Mouse (Mus musculus) thymus, postnatal 0 days (tissue): ENCODE results near the gene Eps15l1. TPM values are rescaled to one million over a fixed set of nuclear protein-coding genes. Genes with fewer than 3 reads are reported as not detected.

Experiments used
- DNase-seq: peaks from one replicate; pipeline ENCODE4 v3.0.0-alpha.2; 2015; ENCODE audit warnings: low spot score
- polyA plus RNA-seq: library from polyadenylated mRNA; unstranded; fragments of >200 nt; fragmentation: Nextera tagmentation; extraction: Ambion mirVana; gene quantifications from 2 replicates; pipeline ENCODE4 v1.2.1, GENCODE M21; 2015

The Eps15l1 gene
- polyA plus RNA-seq, 1 experiment from 2014 or later, result 35.3 TPM

DNA sequence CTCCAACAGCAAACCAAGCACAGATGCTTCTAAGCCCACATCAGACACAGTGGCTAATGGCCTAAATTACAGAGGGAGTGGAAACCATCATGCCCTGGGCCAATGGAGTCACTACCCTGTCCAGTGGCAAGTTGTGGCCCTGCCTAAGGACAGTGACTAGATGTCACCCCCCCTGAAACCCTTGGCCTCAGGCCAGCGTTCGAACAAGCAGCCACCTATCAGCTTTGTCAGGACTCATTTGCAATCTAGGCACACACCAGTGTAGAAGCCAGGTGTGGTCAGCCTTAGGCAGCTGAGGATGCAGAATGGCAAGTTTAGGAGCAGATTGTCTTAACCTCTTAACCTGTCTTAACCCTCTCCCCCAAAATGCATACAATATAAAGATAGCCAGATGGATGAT is 6.0 kb downstream of the Eps15l1 start:
- DNase-seq, result no peak

DNA sequence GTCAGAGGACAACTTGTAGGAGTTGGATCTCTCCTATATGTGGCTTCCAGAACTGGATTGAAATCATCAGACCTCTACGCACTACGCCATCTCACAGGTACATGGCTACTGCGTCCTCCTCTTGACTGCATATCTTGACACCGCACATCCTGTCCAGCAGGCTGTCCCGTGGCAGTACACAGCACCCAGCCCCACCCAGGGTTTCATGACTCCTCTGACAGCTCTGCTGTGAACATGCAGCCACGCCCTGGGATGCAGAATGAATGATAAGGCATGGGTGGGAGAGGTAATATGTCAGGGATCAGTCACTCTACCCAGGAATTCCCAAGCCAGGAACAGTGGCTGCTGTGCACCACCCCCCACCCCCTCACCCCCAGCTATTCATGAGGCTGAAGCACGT is 7.4 kb downstream of the Eps15l1 start:
- DNase-seq, result no peak

DNA sequence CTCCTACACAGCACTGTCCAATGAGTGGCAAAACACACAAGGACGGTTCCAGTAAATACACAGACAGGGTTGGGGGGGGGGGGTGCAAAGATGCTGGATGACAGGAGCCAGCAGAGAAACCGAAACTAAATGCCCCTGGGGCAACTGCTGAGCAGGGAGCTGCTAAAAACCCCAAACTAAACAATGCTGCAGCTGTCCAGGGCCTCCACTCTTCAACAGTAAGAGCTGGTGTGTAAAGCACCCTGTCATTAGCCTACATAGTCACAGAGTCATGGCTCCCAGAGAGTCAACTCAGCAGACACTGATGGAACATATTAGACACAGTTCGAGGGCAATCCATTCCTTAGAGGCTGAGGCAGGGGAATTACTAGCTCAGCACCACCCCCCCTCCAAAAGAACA is 11.8 kb downstream of the Eps15l1 start:
- peak; percentile 9 for DNase-seq

DNA sequence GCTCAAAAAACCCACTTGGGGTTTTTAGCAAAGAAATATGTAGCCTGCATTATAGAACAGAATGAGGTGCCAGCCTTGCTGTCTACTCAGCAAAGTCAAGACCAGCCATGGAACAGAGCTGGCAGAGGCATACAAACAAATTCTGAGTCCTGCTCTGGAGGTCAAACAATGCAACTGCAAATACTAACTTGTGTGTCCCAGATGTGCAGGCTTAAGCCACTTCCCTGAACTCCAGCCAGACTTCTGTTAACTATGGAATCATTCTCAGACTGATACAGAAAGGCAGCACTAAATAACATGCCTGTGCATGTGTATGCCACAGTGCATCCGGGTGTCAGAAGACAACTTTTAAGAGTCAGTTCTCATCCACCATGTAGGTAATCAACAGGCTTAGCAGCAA is 13.4 kb downstream of the Eps15l1 start:
- DNase-seq, result no peak

DNA sequence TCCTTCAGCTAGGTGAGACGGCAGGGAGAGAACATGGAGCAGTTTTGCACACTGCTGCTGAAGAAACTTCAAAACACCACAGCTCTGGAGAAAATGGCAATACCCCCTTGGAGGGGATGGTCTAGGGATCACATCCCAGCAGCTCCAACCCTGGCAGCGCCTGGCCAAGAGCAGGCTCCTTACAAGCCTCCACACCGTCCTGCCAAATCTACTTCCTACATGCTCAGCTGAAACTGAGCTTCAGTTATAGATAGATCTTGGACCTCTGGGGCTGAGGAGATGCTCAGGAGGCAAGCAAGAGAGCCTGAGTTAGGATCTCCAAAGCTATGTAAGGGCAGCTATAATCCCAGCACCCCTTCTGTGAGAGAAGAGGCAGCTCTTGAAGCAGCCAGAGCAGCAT is 18.3 kb downstream of the Eps15l1 start:
- DNase-seq, result no peak

DNA sequence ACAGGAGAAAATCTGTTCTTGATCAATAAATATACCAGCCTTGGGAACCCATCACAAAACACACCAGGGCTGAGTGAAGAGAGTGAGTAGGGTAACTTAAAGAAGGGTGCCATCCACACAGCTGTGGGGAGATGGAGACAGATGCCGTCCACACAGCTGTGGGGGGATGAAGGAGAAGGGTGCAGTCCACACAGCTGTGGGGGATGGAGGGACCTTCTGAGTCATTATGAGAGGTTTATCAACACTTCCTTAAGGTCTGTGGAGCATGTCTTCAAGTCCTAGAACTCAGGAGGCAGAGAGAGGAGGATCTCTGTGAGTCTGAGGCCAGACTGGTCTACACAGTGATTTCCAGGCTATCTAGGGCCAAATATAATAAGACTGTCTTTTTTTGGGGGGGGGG is 19.9 kb downstream of the Eps15l1 start:
- DNase-seq, result no peak

DNA sequence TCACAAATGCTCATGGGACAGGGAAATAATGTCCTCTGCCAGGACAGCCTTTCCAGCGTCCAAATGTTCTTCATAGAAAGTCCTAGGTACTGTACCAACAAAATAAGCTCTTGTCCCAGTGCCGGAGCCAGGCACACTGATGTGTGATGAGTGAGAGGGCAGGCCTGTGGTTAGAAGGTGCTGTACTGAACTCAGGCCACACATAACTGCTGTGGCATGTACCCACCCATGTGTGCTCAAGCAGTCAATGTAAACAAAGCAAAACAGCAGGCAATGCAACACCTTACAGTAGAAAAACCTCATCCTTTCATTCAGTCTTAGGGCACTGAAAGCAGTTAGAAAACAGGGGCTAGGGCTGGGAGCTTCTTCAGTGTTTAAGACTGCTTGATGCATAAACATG is 35.5 kb downstream of the Eps15l1 start:
- DNase-seq, result no peak

DNA sequence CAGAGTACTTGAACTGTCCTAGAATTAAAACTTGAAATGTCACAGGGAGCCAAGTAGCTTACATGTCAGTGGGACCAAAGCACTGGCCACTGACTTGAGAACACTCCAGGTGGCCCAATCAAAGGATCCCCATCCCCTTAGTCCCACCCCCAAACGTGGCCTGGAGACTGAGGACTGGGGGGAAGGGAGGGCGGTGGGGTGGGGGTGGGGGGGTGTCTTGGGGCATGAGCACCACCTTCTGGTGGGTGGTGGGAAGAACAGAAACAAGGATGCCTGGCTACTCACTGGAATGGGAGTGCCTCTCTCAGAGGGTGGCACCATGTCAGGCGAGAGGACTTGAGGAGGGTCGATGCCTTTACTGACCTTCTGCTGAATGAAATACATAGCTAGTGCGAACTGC is 38.9 kb downstream of the Eps15l1 start:
- peak; percentile 29 for DNase-seq

DNA sequence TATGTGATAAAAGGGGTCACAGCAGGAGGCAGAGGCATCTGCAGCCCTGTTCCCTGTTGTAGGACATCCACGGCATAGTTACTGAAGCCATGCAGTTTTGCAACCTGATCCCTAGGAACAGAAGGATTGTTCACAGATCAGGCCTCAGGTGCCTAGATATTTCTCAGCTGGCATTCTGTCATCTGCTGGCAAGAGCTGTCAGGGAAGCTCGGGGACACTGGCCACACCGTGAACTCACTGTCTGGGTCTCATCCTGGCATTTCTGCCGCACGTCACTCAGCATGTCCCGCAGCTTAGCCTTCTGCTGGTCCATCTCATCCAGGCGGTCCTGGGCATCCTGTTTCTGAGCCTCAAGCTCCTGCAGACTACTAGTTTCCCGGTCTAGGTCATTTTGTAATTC is 40.6 kb downstream of the Eps15l1 start:
- no peak for DNase-seq

DNA sequence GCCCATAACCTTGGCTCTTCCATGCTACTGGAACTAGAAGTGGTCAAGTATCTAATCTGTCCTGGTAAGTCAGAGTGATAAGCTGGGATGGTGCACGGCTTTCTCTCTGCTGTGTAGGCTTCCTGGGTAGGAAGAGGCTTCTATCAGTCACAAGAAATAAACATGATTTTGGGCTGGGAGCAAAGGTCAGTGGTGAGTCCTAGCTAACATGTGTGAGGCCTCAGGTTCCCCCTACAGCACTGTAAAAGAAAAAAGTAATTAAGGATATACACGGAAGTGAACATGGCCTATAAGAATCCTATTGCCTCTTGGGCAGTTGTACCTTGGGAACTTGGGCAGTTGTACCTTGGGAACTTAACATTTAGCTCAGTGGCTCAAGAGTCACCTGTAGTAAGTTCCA is 44.4 kb downstream of the Eps15l1 start:
- no peak for DNase-seq

DNA sequence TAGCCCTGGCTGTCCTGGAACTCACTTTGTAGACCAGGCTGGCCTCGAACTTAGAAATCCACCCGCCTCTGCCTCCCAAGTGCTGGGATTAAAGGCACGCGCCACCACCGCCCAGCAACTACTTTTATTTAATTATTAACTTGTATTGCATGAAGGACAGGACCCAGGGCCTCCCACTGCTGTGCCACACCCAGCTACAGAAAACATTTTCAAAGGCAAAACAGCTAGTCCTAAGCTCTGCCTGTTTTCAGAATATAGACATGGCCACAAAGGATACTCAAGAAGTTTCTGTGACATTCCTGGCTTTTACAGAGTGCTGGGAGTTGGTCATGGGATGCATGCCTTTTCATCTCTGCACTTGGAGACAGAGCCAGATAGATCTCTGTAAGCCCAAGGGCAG is 45.0 kb downstream of the Eps15l1 start:
- DNase-seq, result no peak

DNA sequence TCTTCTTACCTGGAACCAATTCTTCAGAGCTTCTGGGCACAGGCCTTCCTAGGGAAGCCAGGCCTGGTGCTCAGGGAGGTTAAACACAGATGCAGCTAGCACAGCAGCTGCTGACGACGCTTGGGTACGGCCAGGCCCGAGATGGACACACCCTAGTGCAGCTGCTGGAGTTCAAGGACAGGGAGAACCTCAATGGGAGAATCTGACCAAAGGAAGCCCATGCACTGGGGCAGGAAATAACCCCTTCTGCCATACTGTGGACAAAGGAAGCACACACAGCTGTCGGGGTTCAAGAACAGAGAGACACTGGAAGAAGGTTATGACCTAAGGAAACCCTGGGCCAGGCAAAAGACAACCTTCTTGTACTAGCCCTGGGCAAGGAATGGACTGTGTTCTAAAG is 46.1 kb downstream of the Eps15l1 start:
- DNase-seq, result no peak

DNA sequence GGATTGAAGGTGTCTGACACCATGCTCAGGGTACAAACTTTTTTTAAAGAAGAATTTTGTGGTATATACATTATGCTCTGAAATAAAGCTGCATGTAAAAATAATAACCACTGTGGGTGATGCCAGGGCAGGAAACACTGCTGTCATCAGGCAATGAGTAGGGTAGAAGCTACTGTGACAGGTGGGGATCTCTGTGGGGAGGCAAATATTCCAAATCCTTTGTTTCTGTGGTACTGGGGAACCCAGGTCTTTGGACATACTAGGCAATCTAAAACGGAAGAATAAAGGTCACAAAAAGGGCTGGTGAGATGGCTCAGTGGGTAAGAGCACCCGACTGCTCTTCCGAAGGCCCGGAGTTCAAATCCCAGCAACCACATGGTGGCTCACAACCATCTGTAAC is 48.9 kb downstream of the Eps15l1 start:
- no peak for DNase-seq

DNA sequence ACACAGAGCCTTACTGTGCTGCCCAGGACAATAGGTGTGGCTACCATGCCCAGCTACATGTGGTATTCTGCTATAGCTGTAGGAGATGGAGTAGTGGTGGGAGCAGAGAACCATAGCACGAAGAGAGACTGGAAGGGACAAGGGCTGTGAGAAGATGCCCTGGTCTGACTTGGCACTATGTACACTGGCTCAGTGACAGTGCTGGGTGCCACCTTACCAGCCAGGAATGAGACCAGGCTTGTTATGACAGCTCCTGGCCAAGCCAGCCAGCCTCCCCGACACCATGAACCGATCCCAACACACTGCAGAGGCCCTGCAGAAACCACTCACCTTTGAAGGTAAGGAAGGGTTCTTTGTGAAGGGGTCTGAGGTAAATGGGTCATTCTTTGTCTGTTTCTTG is 49.9 kb downstream of the Eps15l1 start:
- no peak for DNase-seq

DNA sequence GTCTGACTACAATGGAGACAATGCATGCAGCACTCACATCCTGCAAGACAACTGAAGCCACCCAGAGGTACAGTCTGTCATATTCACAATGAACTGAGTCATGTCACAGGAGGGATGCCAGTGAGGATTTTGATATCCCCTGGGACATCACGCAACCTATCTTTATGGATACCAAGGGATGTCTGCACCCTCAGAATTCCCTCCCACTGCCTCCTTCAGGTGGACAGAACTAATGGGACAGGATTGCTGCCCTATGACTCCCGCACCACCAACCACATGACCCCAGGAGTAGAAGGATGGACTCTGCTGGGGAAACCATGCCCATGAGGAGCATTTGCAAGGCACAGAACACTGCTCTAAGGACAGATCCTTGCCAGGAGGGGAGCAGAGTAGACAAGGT is 54.8 kb downstream of the Eps15l1 start:
- no peak for DNase-seq

DNA sequence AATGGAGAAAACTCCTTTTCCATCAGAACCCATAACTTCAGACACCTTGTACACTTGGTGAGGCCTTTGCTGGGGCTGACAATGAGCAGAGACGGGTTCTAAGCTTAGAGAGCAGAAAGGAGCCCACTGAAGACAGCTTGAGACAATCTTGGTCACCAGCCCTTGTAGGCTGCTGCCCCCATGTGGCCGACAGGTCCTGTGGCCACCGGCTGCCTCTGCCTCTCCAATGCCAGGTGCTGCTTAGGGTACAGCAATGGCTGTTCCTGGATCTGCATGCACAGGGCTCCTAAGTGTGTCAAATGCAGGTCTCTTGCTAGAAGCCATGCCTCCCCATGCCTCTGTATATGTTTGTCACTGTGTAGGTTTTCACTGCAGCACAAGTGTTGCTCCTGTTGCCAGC is 55.4 kb downstream of the Eps15l1 start:
- peak; percentile 90 for DNase-seq

DNA sequence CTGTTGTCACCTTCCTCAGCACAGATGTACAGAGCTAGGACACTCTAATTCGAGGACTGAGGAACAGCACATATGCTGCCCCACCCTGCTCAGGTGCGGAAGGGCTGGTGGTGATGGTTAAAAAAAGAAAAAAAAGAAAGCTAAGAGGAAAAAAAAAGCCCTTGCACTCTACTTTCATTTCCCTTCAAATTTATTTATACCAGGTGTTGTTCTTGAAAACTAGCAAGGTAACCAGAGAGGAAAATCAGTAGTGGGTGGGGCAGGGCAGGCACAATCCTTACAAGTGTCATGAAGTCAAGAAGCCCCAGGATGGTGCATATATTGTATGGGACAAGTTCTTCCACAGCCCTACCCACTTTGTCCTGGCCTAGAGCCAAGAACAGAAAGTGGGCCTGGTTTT is 56.2 kb downstream of the Eps15l1 start:
- DNase-seq, result no peak

DNA sequence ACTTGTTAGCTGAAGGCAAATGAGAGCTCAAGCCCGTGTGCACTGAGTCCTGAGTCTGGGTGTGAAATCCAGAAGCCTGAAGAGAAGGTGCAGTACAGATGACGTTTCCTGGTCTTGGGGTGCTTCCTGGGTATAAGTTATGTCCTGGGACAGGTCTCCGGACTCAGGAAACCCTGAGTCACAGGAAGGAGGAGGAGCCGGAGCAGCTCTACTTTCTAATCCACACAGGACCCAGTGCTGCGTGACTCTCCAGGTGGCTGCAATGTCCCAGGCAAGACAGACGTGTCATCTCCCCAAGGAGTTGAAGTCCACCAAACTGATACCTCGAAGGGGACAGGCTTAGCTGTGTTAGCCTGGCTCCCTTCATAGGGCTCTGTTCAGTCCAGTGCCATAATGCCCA is 57.8 kb downstream of the Eps15l1 start:
- DNase-seq, result no peak

DNA sequence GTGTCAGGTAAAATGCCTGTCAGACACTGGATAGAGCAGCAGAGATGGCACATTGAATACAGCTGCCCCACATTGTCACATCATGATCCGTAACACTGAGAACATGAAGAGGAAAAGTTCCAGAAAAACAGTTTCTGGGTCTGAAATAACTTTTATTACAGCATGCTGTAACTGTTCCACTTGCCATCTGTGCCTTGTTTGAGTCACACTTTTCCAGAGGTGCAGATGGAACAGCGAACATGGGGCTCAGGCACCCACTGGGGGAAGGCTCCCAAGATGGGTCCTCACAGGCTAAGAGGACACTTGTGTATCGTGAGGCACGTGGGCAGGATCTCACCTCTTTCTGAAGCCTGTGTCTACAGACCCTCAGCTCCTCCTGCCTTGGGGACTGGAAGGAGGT is 58.5 kb downstream of the Eps15l1 start:
- DNase-seq, result no peak

DNA sequence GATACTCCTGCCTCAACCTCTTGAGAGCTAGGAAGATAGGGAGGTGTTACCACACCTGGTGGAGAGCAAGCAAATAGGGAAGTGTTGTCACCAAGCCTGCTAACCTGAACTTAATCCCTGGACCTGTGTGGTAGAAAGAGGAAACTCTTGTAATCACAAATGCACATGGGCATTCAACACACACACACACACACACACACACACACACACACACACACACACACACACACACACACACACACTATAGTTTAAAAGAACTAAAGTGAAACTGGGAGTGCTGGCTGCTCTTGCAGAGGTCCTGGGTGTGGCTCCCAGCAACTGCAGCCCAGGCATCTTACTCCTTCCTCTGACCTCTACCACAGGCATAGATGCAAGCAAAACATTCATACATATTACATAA is 61.1 kb downstream of the Eps15l1 start:
- DNase-seq, result no peak

DNA sequence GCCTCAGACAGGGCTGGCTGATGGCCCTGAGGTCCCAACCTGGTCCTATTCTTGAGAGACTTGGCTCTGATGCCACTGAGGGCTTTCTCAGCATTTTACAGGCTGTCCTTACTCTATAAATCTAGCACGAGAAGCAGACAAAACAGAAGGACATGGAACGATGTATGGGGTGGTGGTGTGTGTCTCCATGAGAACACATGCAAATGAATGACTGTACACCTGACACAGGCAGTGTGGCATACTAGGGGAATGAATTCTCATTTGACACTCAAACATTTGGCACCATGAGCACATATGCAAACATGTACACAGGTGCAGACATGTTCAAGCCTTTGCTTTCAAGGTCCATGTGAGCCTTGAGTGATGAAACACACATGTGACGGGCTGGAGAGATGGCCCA is 64.7 kb downstream of the Eps15l1 start:
- no peak for DNase-seq

DNA sequence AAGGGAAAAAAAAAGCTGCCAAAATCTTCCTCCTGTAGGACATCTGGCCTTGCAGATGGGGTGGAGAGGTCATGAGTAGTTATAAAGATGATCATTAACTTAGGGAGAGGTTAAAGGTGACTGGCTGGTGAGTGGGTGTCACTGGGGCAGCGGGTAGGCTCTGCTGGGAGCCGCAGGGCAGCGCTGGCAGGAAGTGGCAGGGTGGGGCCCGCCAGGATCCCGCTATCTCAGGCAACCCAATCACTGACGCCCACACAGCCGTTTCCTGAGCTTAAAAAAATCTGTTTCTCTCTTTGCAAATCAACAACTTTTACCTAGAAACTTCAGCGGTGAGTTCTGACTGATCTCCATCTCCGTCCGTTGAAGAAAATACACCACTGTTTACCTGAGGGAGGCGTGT is 67.0 kb downstream of the Eps15l1 start:
- DNase-seq, result peak; percentile 79

DNA sequence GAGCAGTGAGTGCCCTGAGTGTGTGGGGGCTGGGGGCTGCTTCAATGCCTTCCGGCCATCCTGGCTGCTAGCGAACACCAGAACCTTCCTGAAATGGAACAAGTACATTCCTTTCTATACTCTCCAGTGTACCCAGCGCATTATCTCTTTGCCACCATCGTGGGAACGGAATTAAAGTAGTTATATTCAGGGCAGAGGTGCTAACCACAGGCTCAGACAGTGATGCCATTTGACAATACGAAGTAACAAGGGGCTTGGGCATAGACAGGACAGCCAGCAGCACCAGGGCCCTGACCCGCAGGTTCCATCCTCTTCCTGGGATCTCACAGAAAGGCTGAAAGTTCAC is 67.6 kb downstream of the Eps15l1 start:
- DNase-seq, result peak; percentile 23

DNA sequence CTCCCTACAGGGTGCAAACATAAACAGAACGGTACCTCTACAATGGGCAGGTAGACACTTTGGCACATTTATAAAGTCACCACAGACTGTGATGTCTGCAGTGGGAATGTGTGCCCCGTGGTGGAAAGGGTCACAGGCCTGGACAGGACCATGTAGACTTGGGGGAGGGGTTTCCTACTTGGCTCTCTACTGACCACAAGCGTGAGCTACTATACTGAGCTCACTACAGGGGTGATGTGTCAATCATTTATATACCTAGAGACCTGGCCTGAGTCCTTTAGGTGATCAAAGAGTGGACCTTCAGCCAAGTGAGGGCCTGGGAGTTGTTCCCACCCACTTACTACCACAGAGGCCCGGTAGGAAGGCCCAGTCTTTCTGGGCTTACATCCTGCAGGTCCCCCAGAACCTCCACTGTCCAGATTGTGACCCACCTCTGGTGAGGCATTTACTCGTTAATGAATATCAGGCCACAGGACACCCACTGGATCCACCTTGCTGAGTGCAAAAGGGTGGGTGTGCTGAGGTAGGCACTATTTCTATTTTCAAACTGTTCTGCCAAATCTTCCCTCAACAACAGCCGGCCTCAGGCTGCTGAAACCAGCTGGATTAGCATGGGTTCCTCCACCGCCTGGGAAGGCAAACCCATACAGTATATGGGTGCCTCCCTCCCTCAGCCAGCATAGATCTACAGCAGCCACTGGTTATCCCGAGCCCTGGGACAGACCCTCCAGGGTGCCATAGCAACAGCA is 68.1 kb downstream of the Eps15l1 start:
- DNase-seq, result no peak
